Comparison of ENCODE assay signal across 8 mouse cellular contexts in genomic region chr14:79588534-79588951, GRCm38 (mm10). TPM values are rescaled to one million over a fixed set of nuclear protein-coding genes. Genes with fewer than 3 reads are reported as not detected.
DNase-seq lines count a peak whose midpoint lies in the region; ATAC-seq and TF ChIP-seq lines count a peak whose summit lies in the region.

No protein-coding gene starts in this region.

- peaks cover 8% of the 10 kb centered on the region for H3K4me1 ChIP-seq in kidney, adult 2 months (ENCODE audit: control insufficient read depth, insufficient read depth, low read length)
- peaks cover 5% of the 10 kb centered on the region; the same call in 1 of the 2 replicates for H3K4me1 ChIP-seq in cerebellum, adult 2 months (ENCODE audit: control insufficient read depth, insufficient read depth, low read length)
- peaks cover 3% of the 10 kb centered on the region; the same call in 1 of the 2 replicates for H3K4me1 ChIP-seq in hindbrain, embryonic 11.5 days (replicated peaks; ENCODE audit: control insufficient read depth, insufficient read depth, low read length)
- peaks cover 16% of the 10 kb centered on the region for H3K4me1 ChIP-seq in liver, embryonic 16.5 days (ENCODE audit: control insufficient read depth, low read depth, low read length)

- no peak overlapping the region for H3K27ac ChIP-seq in kidney, adult 2 months (ENCODE audit: insufficient read depth, low read depth, low read length)
- H3K27ac ChIP-seq in cerebellum, adult 2 months (ENCODE audit: insufficient read depth, low read length), result peak overlapping the region; percentile 47; the same call in 1 of the 2 replicates
- no peak overlapping the region for H3K27ac ChIP-seq in hindbrain, embryonic 11.5 days (ENCODE audit: low read depth, low read length)
- no peak overlapping the region for H3K27ac ChIP-seq in liver, embryonic 16.5 days (ENCODE audit: low read length)

- no peak overlapping the region; the same call in 1 of the 2 replicates for H3K9ac ChIP-seq in hindbrain, embryonic 11.5 days (ENCODE audit: low read depth, low read length)
- H3K9ac ChIP-seq in liver, embryonic 16.5 days (ENCODE audit: low read depth, low read length), result peak overlapping the region; percentile 47

- TF ChIP-seq CTCF in kidney, adult 2 months (conservative IDR thresholded peaks at IDR 0.05; ENCODE audit: insufficient read depth, insufficient read length, low read depth, low read length), result no peak
- no peak for TF ChIP-seq CTCF in cerebellum, adult 2 months (IDR thresholded peaks at IDR 0.05; ENCODE audit: borderline replicate concordance, insufficient read depth, low read depth, low read length)

- no peaks in the 10 kb centered on the region for H3K9me3 ChIP-seq in hindbrain, embryonic 11.5 days (ENCODE audit: control insufficient read depth, low read length)
- H3K9me3 ChIP-seq in liver, embryonic 16.5 days (replicated peaks; ENCODE audit: control insufficient read depth, low read length), result no peaks in the 10 kb centered on the region

- ATAC-seq in hindbrain, embryonic 11.5 days (ENCODE audit: low FRiP score), result no peak
- ATAC-seq in liver, embryonic 16.5 days (ENCODE audit: low read depth), result no peak
- ATAC-seq in activated CD4-positive, CD25-positive, alpha-beta regulatory T cell, adult 4 months, result no peak
- ATAC-seq in inflammation-experienced regulatory T-cells, adult 6 months, result no peak

- 81% methylated on average over 9 of the region's 9 CpGs for WGBS in kidney, adult 2 months
- WGBS in cerebellum, adult 2 months, result 65% methylated on average over 9 of the region's 9 CpGs
- 89% methylated on average over 9 of the region's 9 CpGs for WGBS in hindbrain, embryonic 11.5 days
- 80% methylated on average over 9 of the region's 9 CpGs for WGBS in liver, embryonic 16.5 days (ENCODE audit: insufficient replicate concordance)

- H3K36me3 ChIP-seq in kidney, adult 2 months (ENCODE audit: control insufficient read depth, insufficient read depth, low read length), result no peaks in the 10 kb centered on the region
- no peaks in the 10 kb centered on the region for H3K36me3 ChIP-seq in hindbrain, embryonic 11.5 days (ENCODE audit: control insufficient read depth, insufficient read depth, low read length)
- H3K36me3 ChIP-seq in liver, embryonic 16.5 days (ENCODE audit: control insufficient read depth, insufficient read depth), result no peaks in the 10 kb centered on the region

- H3K4me3 ChIP-seq in kidney, adult 2 months (ENCODE audit: insufficient read depth, low read depth, low read length), result no peak overlapping the region
- peak overlapping the region; percentile 46 for H3K4me3 ChIP-seq in cerebellum, adult 2 months (replicated peaks; ENCODE audit: insufficient read depth, low read depth, low read length)
- H3K4me3 ChIP-seq in hindbrain, embryonic 11.5 days (ENCODE audit: low read depth, low read length), result peak overlapping the region; percentile 71
- peak overlapping the region; percentile 90 for H3K4me3 ChIP-seq in liver, embryonic 16.5 days (ENCODE audit: low read depth, low read length)

- H3K27me3 ChIP-seq in kidney, adult 2 months (replicated peaks; ENCODE audit: control insufficient read depth, insufficient read depth, low read length), result no peaks in the 10 kb centered on the region
- H3K27me3 ChIP-seq in cerebellum, adult 2 months (ENCODE audit: control insufficient read depth, insufficient read depth, low read length), result no peaks in the 10 kb centered on the region
- H3K27me3 ChIP-seq in hindbrain, embryonic 11.5 days (ENCODE audit: control insufficient read depth, insufficient read depth, low read length), result no peaks in the 10 kb centered on the region
- H3K27me3 ChIP-seq in liver, embryonic 16.5 days (ENCODE audit: control insufficient read depth, insufficient read depth, low read depth, low read length), result no peaks in the 10 kb centered on the region

- no peak for TF ChIP-seq POLR2A in kidney, adult 2 months (IDR thresholded peaks at IDR 0.05; ENCODE audit: low read depth, low read length)
- no peak for TF ChIP-seq POLR2A in cerebellum, adult 2 months (IDR thresholded peaks at IDR 0.05; ENCODE audit: borderline replicate concordance, insufficient read depth, low read length)

- peak overlapping the region; percentile 60 for H3K4me2 ChIP-seq in hindbrain, embryonic 11.5 days (replicated peaks; ENCODE audit: low read depth, low read length)
- H3K4me2 ChIP-seq in liver, embryonic 16.5 days (ENCODE audit: low read depth, low read length), result peak overlapping the region; percentile 95

- DNase-seq in kidney, adult 2 months, result peak; percentile 12
- DNase-seq in kidney, adult 18-20 months, result no peak
- DNase-seq in cerebellum, adult 2 months, result peak in 1 of 2 experiments; percentile 22
- no peak for DNase-seq in hindbrain, embryonic 11.5 days (ENCODE audit: low spot score)
- no peak for DNase-seq in layer of hippocampus, postnatal 14 days (ENCODE audit: low spot score in 2 of 2)

RNA-seq across cellular contexts. Expression of gene Sugt1, which starts 1.1 kb away (rescaled TPM):
- 6.8 and 10.6 TPM in 2 replicates for polyA plus RNA-seq in kidney, adult 2 months (2012; rRNA removed)
- polyA plus RNA-seq in cerebellum, adult 2 months (2012; rRNA removed), result 40.3 and 41.0 TPM in 2 replicates
- 165 and 166 TPM in 2 replicates for polyA plus RNA-seq in hindbrain, embryonic 11.5 days (2014; fragmentation: Nextera tagmentation; extraction: Ambion mirVana)
- polyA plus RNA-seq in liver, embryonic 16.5 days (2015; fragmentation: Nextera tagmentation; extraction: Ambion mirVana), result 30.5 and 31.3 TPM in 2 replicates
- 100 to 1,000 TPM; 147 to 171 TPM for polyA plus RNA-seq in activated CD4-positive, CD25-positive, alpha-beta regulatory T cell, adult 4 months (2017; shearing (Covaris generic))
- total RNA-seq in layer of hippocampus, postnatal 14 days (2021), result 10 to 100 TPM; 87.2 to 89.7 TPM
- 100 to 1,000 TPM; 131 to 226 (median 153) TPM for polyA plus RNA-seq in inflammation-experienced regulatory T-cells, adult 6 months (2017; shearing (Covaris generic))
